Mouse (Mus musculus) liver, adult 2 months (tissue): ENCODE measurements around the gene Agtpbp1. TPM values are rescaled to one million over a fixed set of nuclear protein-coding genes. Genes with fewer than 3 reads are reported as not detected.

Source experiments
- DNase-seq: peaks from one replicate; pipeline ENCODE4 v3.0.0-alpha.2; 2011; ENCODE audit warnings: low read depth, low spot score; ENCODE audit errors: extremely low read depth
- H3K27ac ChIP-seq: fragments of 200-500 bp; replicated peaks from 2 replicates; pipeline ENCODE4 v1.5.1; 2012; ENCODE audit warnings: low read depth, mild to moderate bottlenecking, control low read depth, inconsistent platforms, low read length; ENCODE audit not compliant: insufficient read depth
- H3K27me3 ChIP-seq: fragments of 200-500 bp; 2 replicates; pipeline ENCODE4 v1.6.1; 2012; ENCODE audit warnings: mild to moderate bottlenecking, moderate library complexity, low read length, inconsistent platforms; ENCODE audit not compliant: control insufficient read depth, insufficient read depth
- H3K36me3 ChIP-seq: fragments of 200-500 bp; 2 replicates; pipeline ENCODE4 v1.6.1; 2012; ENCODE audit warnings: low read length, inconsistent platforms; ENCODE audit not compliant: control insufficient read depth, insufficient read depth
- H3K4me1 ChIP-seq: fragments of 200-500 bp; 2 replicates; pipeline ENCODE4 v1.6.1; 2011; ENCODE audit warnings: low read length; ENCODE audit not compliant: control insufficient read depth, insufficient read depth
- H3K4me3 ChIP-seq: fragments of 200-500 bp; 2 replicates; pipeline ENCODE4 v1.5.1; 2011; ENCODE audit warnings: low read depth, mild to moderate bottlenecking, control low read depth, low read length, moderate library complexity; ENCODE audit not compliant: insufficient read depth
- H3K79me2 ChIP-seq: fragments of 200-500 bp; 2 replicates; pipeline ENCODE4 v1.6.1; 2012; ENCODE audit warnings: inconsistent platforms, mild to moderate bottlenecking, low read length, moderate library complexity; ENCODE audit not compliant: control insufficient read depth, insufficient read depth
- H3K9ac ChIP-seq: fragments of 200-500 bp; 2 replicates; pipeline ENCODE4 v1.6.1; 2012; ENCODE audit warnings: low read depth, mild to moderate bottlenecking, control low read depth, inconsistent platforms, low read length
- CTCF ChIP-seq: fragments of 200-500 bp; IDR thresholded peaks from 2 replicates; pipeline ENCODE4 v1.5.1; 2011; ENCODE audit warnings: low read depth, low read length, control low read depth
- POLR2A ChIP-seq: fragments of 200-500 bp; IDR thresholded peaks from 2 replicates; pipeline ENCODE4 v1.6.1; 2011; ENCODE audit warnings: low read length, control low read depth; ENCODE audit not compliant: insufficient read depth; ENCODE audit errors: extremely low read depth
- WGBS: fragments of 180-500 bp; shearing (Covaris S2); methylation state at CpG from one replicate; pipeline ENCODE4 v1.1.7; 2018; 5-methylcytosine and 5-hydroxymethylcytosine counted together
- polyA plus RNA-seq: library from polyadenylated mRNA; depleted of rRNA; stranded (reverse); fragments of >200 nt; gene quantifications from 2 replicates; pipeline ENCODE4 v1.2.3, GENCODE M21; 2012
- total RNA-seq: library from RNA; depleted of rRNA; stranded (reverse); fragments of >200 nt; gene quantifications from 2 replicates; pipeline ENCODE4 v1.2.3, GENCODE M21; 2014

Agtpbp1 gene
- total and polyA plus RNA-seq, 2 experiments, result 1.9 to 10.0 TPM

DNA sequence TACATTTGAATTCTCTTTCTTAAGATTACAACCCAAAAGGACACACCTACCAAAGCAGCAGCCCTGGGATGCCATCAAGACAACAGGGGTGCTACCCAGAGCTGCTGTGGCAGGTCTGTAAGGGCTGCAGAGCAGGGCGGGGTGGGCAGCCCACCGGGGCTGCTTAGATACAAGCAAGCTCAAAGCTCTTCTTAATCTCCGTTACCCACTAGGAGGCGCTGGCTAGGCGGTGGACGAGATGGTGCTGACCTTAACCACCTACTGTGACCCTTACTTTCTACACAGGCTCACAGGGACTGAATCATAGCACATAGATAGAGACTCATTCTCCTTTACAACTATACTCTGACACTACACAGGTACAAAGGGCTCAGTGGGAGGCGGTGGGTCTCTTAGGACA, 70.0 kb downstream of the Agtpbp1 start:
- no peaks in the 10 kb centered on the region for H3K27me3 ChIP-seq
- H3K36me3 ChIP-seq, result no peaks in the 10 kb centered on the region
- peak; percentile 31 for DNase-seq
- H3K9ac ChIP-seq, result no peak overlapping the region
- no peaks in the 10 kb centered on the region for H3K4me1 ChIP-seq
- WGBS, result 43% methylated on average over 7 of the region's 7 CpGs
- TF ChIP-seq CTCF (peak; percentile 77), POLR2A (no peak)
- no peaks in the 10 kb centered on the region for H3K79me2 ChIP-seq
- no peak overlapping the region for H3K4me3 ChIP-seq
- H3K27ac ChIP-seq, result no peak overlapping the region

- no peak overlapping the region for H3K9ac ChIP-seq
- H3K36me3 ChIP-seq, result 0 out of 2 replicates have a peak, but pooled peaks cover 2% of the 10 kb centered on the region
- no peaks in the 10 kb centered on the region for H3K79me2 ChIP-seq
- TF ChIP-seq POLR2A (no peak), CTCF (no peak)
- DNase-seq, result no peak
- H3K27ac ChIP-seq, result no peak overlapping the region
- no peaks in the 10 kb centered on the region for H3K27me3 ChIP-seq
- H3K4me1 ChIP-seq, result no peaks in the 10 kb centered on the region
- 48% methylated on average over 10 of the region's 10 CpGs for WGBS
- H3K4me3 ChIP-seq, result no peak overlapping the region
Observed at GRCm38 (mm10) chr13:59509644-59510366, 75.2 kb downstream of the Agtpbp1 start.

- WGBS, result 68% methylated on average over 4 of the region's 4 CpGs
- H3K27ac ChIP-seq, result no peak overlapping the region
- DNase-seq, result no peak
Observed at GRCm38 (mm10) chr13:59508584-59508983, 76.4 kb downstream of the Agtpbp1 start.

GRCm38 (mm10) chr13:59506450-59506849, 78.6 kb downstream of the Agtpbp1 start:
- WGBS, result 60% methylated on average over 1 of the region's 1 CpGs
- TF ChIP-seq CTCF, result no peak
- Histone ChIP-seq H3K4me3 (no peak overlapping the region), H3K4me1 (no peaks in the 10 kb centered on the region), H3K27me3 (no peaks in the 10 kb centered on the region), H3K9ac (no peak overlapping the region), H3K36me3 (0 out of 2 replicates have a peak, but pooled peaks cover 2% of the 10 kb centered on the region), H3K27ac (no peak overlapping the region), H3K79me2 (no peaks in the 10 kb centered on the region)
- no peak for DNase-seq

More at GRCm38 (mm10) chr13:59508584-59508983, 76.4 kb downstream of the Agtpbp1 start:
- Histone ChIP-seq H3K79me2 (no peaks in the 10 kb centered on the region), H3K27me3 (no peaks in the 10 kb centered on the region), H3K9ac (no peak overlapping the region), H3K4me3 (no peak overlapping the region), H3K36me3 (0 out of 2 replicates have a peak, but pooled peaks cover 2% of the 10 kb centered on the region), H3K4me1 (no peaks in the 10 kb centered on the region)
- no peak for TF ChIP-seq CTCF
- TF ChIP-seq POLR2A, result no peak

DNA sequence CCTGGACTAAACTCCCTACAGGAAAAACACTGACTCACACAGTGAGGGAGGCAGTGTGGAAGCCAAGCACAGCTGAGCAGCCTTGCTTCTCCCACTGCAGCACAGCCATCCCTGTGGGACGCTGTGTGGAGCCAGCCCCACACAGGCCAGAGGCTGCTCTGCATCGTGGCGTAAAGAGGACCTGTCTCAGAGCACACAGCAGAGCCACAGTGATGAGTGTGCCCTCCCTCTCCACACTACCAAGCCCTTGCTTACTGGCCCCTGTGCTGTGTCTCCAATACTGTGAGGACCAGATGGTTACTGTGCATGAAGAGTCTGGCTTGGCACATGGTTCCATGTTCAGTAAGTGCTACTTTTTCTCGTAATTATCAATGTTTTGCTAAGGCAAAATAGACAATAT, 79.2 kb downstream of the Agtpbp1 start:
- no peak overlapping the region for H3K4me3 ChIP-seq
- 0 out of 2 replicates have a peak, but pooled peaks cover 2% of the 10 kb centered on the region for H3K36me3 ChIP-seq
- H3K9ac ChIP-seq, result no peak overlapping the region
- TF ChIP-seq CTCF (no peak), POLR2A (no peak)
- DNase-seq, result no peak
- H3K27ac ChIP-seq, result no peak overlapping the region
- H3K4me1 ChIP-seq, result no peaks in the 10 kb centered on the region
- no peaks in the 10 kb centered on the region for H3K79me2 ChIP-seq
- no peaks in the 10 kb centered on the region for H3K27me3 ChIP-seq
- WGBS, result 89% methylated on average over 4 of the region's 4 CpGs

GRCm38 (mm10) chr13:59503581-59503980, 81.4 kb downstream of the Agtpbp1 start:
- no peaks in the 10 kb centered on the region for H3K4me1 ChIP-seq

More at GRCm38 (mm10) chr13:59503581-59503980, 81.4 kb downstream of the Agtpbp1 start:
- no peaks in the 10 kb centered on the region for H3K27me3 ChIP-seq
- DNase-seq, result no peak
- TF ChIP-seq CTCF (no peak), POLR2A (no peak)
- no peak overlapping the region for H3K4me3 ChIP-seq
- H3K79me2 ChIP-seq, result no peaks in the 10 kb centered on the region
- H3K36me3 ChIP-seq, result peaks cover 5% of the 10 kb centered on the region; the same call in 1 of the 2 replicates
- H3K9ac ChIP-seq, result no peak overlapping the region
- 82% methylated on average over 4 of the region's 4 CpGs for WGBS
- H3K27ac ChIP-seq, result no peak overlapping the region
